Mouse (Mus musculus): ENCODE results near the gene Myh14.

DNA sequence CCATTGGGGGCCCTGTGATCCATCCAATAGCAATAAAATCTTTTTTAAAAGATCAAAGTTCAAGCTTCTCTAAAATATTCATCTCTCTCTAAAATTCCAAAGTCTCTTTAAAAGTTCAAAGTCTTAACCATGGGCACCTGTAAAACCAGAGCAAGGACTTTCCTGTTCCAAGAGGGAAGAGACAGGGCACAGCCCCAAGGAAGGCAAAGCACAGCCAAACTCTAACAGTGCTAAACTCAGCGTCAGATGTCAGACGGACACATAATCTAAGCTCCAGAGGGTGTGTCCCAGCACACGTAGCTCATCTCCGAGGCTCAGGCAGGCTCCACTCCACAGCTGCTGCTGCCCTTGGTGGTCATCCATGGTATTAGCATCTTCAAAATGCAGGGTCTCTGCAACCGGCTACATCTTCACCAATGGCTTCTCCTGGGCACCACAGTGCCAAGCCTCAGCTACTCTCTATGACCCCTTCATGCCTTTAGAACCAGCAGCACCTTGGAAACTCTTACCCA is 94.3 kb downstream of the Myh14 start:
- TF ChIP-seq ZC3H11A (IDR thresholded peaks at IDR 0.05; ENCODE audit: borderline replicate concordance, low read depth, low read length) (no peak), MAFK (IDR thresholded peaks at IDR 0.05; ENCODE audit: insufficient read depth, low read depth, low read length) (no peak), HCFC1 (IDR thresholded peaks at IDR 0.05; ENCODE audit: borderline replicate concordance, insufficient read depth, low read length) (no peak), ZNF384 (IDR thresholded peaks at IDR 0.05; ENCODE audit: low read depth, low read length) (no peak)
